Mouse (Mus musculus): ENCODE data around the gene Syn2. TPM values are rescaled to one million over a fixed set of nuclear protein-coding genes. Genes with fewer than 3 reads are reported as not detected.

The Syn2 gene
- polyA plus RNA-seq, 1 experiment from 2014 or later: 8.2 TPM

GRCm38 (mm10) chr6:115312780-115313179, 178.1 kb downstream of the Syn2 start:
- no peaks in the 10 kb centered on the region for H3K4me1 ChIP-seq (ENCODE audit: control insufficient read depth, insufficient read depth, low read length)
- H3K27ac ChIP-seq (ENCODE audit: low read depth, low read length): no peak overlapping the region
- H3K4me2 ChIP-seq (ENCODE audit: low read depth): no peak overlapping the region
- no peaks in the 10 kb centered on the region for H3K36me3 ChIP-seq (ENCODE audit: control insufficient read depth, insufficient read depth, low read length)
- H3K9ac ChIP-seq (ENCODE audit: low read length): no peak overlapping the region
- no peaks in the 10 kb centered on the region for H3K27me3 ChIP-seq (ENCODE audit: control insufficient read depth, insufficient read depth, low read length)
- DNase-seq (ENCODE audit: low spot score): no peak
- H3K9me3 ChIP-seq (ENCODE audit: control insufficient read depth, low read length): no peaks in the 10 kb centered on the region
- 76% methylated on average over 12 of the region's 12 CpGs for WGBS
- no peak overlapping the region for H3K4me3 ChIP-seq (ENCODE audit: low read depth, low read length)
- no peak for ATAC-seq (ENCODE audit: insufficient read depth, low FRiP score, low TSS enrichment)

GRCm38 (mm10) chr6:115313235-115313738, 178.6 kb downstream of the Syn2 start:
- 81% methylated on average over 9 of the region's 9 CpGs for WGBS
- Histone ChIP-seq H3K4me1 (ENCODE audit: control insufficient read depth, insufficient read depth, low read length) (no peaks in the 10 kb centered on the region), H3K4me3 (ENCODE audit: low read depth, low read length) (no peak overlapping the region), H3K9ac (ENCODE audit: low read length) (no peak overlapping the region), H3K4me2 (ENCODE audit: low read depth) (no peak overlapping the region), H3K27me3 (ENCODE audit: control insufficient read depth, insufficient read depth, low read length) (no peaks in the 10 kb centered on the region), H3K36me3 (ENCODE audit: control insufficient read depth, insufficient read depth, low read length) (no peaks in the 10 kb centered on the region), H3K27ac (ENCODE audit: low read depth, low read length) (no peak overlapping the region), H3K9me3 (ENCODE audit: control insufficient read depth, low read length) (no peaks in the 10 kb centered on the region)
- ATAC-seq (ENCODE audit: insufficient read depth, low FRiP score, low TSS enrichment) (no peak), DNase-seq (ENCODE audit: low spot score) (no peak)

DNA sequence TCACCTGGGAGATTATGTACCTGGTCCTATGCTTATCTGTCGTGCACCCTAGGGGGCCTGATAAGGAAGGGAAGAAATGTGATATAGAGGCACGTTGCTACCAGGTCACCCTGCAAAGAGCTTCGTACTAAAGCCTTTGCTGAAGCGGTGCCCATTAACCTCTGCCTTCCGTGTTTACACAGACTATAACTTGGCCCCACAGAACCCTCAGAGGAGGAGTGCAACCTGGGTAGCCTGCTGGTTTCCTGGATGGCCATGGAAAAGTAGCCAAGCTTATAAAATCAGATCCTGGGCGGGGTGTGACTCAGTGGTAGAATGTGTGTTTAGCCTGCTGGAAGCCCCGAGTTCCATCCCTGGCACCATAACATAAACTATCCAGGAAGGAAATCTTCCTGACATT, 179.2 kb downstream of the Syn2 start:
- Histone ChIP-seq H3K36me3 (ENCODE audit: control insufficient read depth, insufficient read depth, low read length) (no peaks in the 10 kb centered on the region), H3K9ac (ENCODE audit: low read length) (no peak overlapping the region), H3K27me3 (ENCODE audit: control insufficient read depth, insufficient read depth, low read length) (no peaks in the 10 kb centered on the region), H3K4me3 (ENCODE audit: low read depth, low read length) (no peak overlapping the region), H3K9me3 (ENCODE audit: control insufficient read depth, low read length) (no peaks in the 10 kb centered on the region), H3K4me2 (ENCODE audit: low read depth) (no peak overlapping the region), H3K4me1 (ENCODE audit: control insufficient read depth, insufficient read depth, low read length) (no peaks in the 10 kb centered on the region), H3K27ac (ENCODE audit: low read depth, low read length) (no peak overlapping the region)
- WGBS: 75% methylated on average over 7 of the region's 7 CpGs
- DNase-seq (ENCODE audit: low spot score) (no peak), ATAC-seq (ENCODE audit: insufficient read depth, low FRiP score, low TSS enrichment) (no peak)

DNA sequence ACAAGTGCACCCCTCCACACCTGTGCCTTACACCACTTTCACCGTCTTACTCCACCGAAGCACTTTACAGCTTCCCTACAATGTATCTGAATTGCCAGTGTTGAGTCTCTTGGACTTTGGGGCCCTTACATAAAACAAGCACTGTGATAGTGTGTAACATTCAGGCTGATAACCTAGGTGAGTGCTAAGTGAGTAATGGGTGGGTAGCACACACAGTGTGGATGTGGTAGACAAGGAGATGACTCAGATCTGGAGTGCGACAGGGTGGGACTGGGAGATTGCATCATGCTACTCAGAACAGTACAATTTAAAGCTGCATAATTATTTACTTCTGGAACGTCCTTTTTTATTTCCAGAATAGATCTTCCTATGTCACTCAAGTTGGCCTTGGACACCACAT, 181.1 kb downstream of the Syn2 start:
- no peaks in the 10 kb centered on the region for H3K36me3 ChIP-seq (ENCODE audit: control insufficient read depth, insufficient read depth, low read length)
- no peak overlapping the region for H3K9ac ChIP-seq (ENCODE audit: low read length)
- no peak for ATAC-seq (ENCODE audit: insufficient read depth, low FRiP score, low TSS enrichment)
- no peak overlapping the region for H3K4me3 ChIP-seq (ENCODE audit: low read depth, low read length)
- no peak overlapping the region for H3K27ac ChIP-seq (ENCODE audit: low read depth, low read length)
- no peak overlapping the region for H3K4me2 ChIP-seq (ENCODE audit: low read depth)
- DNase-seq (ENCODE audit: low spot score): no peak
- H3K4me1 ChIP-seq (ENCODE audit: control insufficient read depth, insufficient read depth, low read length): no peaks in the 10 kb centered on the region
- H3K9me3 ChIP-seq (ENCODE audit: control insufficient read depth, low read length): no peaks in the 10 kb centered on the region
- no peaks in the 10 kb centered on the region for H3K27me3 ChIP-seq (ENCODE audit: control insufficient read depth, insufficient read depth, low read length)
- WGBS: 90% methylated on average over 4 of the region's 4 CpGs

GRCm38 (mm10) chr6:115316811-115317221, 182.1 kb downstream of the Syn2 start:
- DNase-seq (ENCODE audit: low spot score) (no peak), ATAC-seq (ENCODE audit: insufficient read depth, low FRiP score, low TSS enrichment) (no peak)
- Histone ChIP-seq H3K9me3 (ENCODE audit: control insufficient read depth, low read length) (no peaks in the 10 kb centered on the region), H3K9ac (ENCODE audit: low read length) (no peak overlapping the region), H3K27ac (ENCODE audit: low read depth, low read length) (no peak overlapping the region), H3K4me3 (ENCODE audit: low read depth, low read length) (no peak overlapping the region), H3K4me2 (ENCODE audit: low read depth) (no peak overlapping the region), H3K4me1 (ENCODE audit: control insufficient read depth, insufficient read depth, low read length) (no peaks in the 10 kb centered on the region), H3K36me3 (ENCODE audit: control insufficient read depth, insufficient read depth, low read length) (no peaks in the 10 kb centered on the region), H3K27me3 (ENCODE audit: control insufficient read depth, insufficient read depth, low read length) (no peaks in the 10 kb centered on the region)
- 90% methylated on average over 11 of the region's 11 CpGs for WGBS

GRCm38 (mm10) chr6:115318811-115319210, 184.1 kb downstream of the Syn2 start:
- ATAC-seq (ENCODE audit: insufficient read depth, low FRiP score, low TSS enrichment) (no peak), DNase-seq (ENCODE audit: low spot score) (no peak)
- H3K27ac ChIP-seq (ENCODE audit: low read depth, low read length): no peak overlapping the region
- H3K4me1 ChIP-seq (ENCODE audit: control insufficient read depth, insufficient read depth, low read length): no peaks in the 10 kb centered on the region
- WGBS: 87% methylated on average over 6 of the region's 6 CpGs
- no peaks in the 10 kb centered on the region for H3K27me3 ChIP-seq (ENCODE audit: control insufficient read depth, insufficient read depth, low read length)
- no peak overlapping the region for H3K4me3 ChIP-seq (ENCODE audit: low read depth, low read length)
- H3K9me3 ChIP-seq (ENCODE audit: control insufficient read depth, low read length): no peaks in the 10 kb centered on the region
- no peak overlapping the region for H3K4me2 ChIP-seq (ENCODE audit: low read depth)
- H3K36me3 ChIP-seq (ENCODE audit: control insufficient read depth, insufficient read depth, low read length): no peaks in the 10 kb centered on the region
- H3K9ac ChIP-seq (ENCODE audit: low read length): no peak overlapping the region

DNA sequence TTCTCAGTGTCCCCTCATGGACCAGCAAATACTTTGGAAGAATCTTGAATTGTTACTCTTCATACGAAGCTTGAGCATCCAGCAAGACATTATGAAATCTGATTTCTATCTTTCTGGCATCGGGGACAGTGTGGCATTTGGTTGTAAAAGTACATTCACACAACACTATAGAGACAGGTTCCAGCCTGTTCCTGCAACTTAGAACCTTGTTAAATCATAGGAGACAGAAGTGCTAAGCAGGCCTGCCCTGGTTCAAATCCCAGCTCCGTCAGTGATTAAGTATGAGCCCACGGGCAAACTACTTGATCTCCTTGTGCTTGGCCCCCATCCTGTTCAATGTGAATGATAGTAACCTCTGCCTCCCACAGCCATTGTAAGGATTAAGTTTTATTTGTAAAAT, 185.0 kb downstream of the Syn2 start:
- Histone ChIP-seq H3K4me1 (ENCODE audit: control insufficient read depth, insufficient read depth, low read length) (no peaks in the 10 kb centered on the region), H3K4me3 (ENCODE audit: low read depth, low read length) (no peak overlapping the region), H3K27ac (ENCODE audit: low read depth, low read length) (no peak overlapping the region), H3K27me3 (ENCODE audit: control insufficient read depth, insufficient read depth, low read length) (no peaks in the 10 kb centered on the region), H3K36me3 (ENCODE audit: control insufficient read depth, insufficient read depth, low read length) (no peaks in the 10 kb centered on the region), H3K9ac (ENCODE audit: low read length) (no peak overlapping the region), H3K4me2 (ENCODE audit: low read depth) (no peak overlapping the region), H3K9me3 (ENCODE audit: control insufficient read depth, low read length) (no peaks in the 10 kb centered on the region)
- 89% methylated on average over 4 of the region's 4 CpGs for WGBS
- no peak for ATAC-seq (ENCODE audit: insufficient read depth, low FRiP score, low TSS enrichment)
- no peak for DNase-seq (ENCODE audit: low spot score)

DNA sequence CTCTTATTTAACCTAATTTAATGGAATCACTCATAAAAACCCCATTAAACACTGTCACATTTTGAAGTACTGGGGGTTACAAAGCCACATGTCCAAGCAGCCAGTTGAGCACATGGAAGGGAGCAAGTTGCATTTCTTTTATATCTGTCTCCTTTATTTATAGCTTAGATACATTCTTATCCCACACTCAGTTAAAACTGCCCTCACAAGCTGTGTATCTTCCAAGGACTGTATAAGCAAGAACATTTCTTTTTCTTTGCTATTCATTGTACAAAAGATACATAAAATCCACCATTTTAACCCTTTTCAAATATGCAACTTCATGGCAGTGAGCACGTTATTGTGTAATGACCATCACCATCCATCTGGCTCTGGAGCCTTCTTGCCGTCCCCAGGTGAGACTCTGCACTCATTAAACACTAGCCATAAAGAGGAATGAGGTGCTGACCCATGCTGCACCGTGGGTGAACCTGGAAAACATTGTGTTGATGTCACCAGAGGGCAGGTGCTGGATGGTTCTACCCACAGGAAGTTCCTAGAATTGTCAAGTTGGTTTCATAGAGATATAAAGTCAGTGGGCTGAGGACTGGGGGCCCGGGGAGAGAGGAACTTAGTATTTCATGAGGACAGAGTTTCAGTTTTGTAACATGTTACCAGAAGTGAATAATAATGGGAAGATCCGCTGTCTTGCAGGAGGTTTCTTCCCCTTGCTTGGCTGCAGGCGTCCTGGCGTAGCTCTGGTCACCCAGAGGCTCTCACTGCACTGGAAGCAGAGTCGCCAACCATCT, 186.4 kb downstream of the Syn2 start:
- ATAC-seq (ENCODE audit: insufficient read depth, low FRiP score, low TSS enrichment): no peak
- Histone ChIP-seq H3K9ac (ENCODE audit: low read length) (no peak overlapping the region), H3K36me3 (ENCODE audit: control insufficient read depth, insufficient read depth, low read length) (no peaks in the 10 kb centered on the region), H3K4me3 (ENCODE audit: low read depth, low read length) (no peak overlapping the region), H3K27ac (ENCODE audit: low read depth, low read length) (no peak overlapping the region), H3K27me3 (ENCODE audit: control insufficient read depth, insufficient read depth, low read length) (no peaks in the 10 kb centered on the region), H3K9me3 (ENCODE audit: control insufficient read depth, low read length) (no peaks in the 10 kb centered on the region), H3K4me1 (ENCODE audit: control insufficient read depth, insufficient read depth, low read length) (no peaks in the 10 kb centered on the region), H3K4me2 (ENCODE audit: low read depth) (no peak overlapping the region)
- WGBS: 85% methylated on average over 8 of the region's 8 CpGs
- no peak for DNase-seq (ENCODE audit: low spot score)

DNA sequence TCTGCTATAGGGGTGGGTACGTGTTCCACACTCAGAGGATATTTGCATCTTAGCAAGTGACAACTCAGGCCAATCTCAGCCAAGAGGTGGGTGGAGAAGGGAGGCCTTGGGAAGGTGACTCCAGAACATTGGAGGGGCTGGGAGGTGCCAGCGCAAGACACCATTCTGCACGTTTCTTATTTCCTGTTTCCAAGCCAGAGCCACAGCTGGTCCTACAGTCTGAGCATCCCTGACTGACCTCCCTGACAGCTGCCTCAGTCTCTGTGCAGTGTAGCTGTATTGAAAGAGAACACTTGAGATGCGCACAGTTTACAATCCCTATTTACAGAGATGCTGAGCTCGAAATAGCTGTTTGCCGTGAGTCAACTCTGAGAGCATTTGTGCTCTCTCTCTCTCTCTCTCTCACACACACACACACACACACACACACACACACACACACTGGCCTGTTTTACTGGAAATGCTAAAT, 187.2 kb downstream of the Syn2 start:
- DNase-seq (ENCODE audit: low spot score) (no peak), ATAC-seq (ENCODE audit: insufficient read depth, low FRiP score, low TSS enrichment) (no peak)
- Histone ChIP-seq H3K36me3 (ENCODE audit: control insufficient read depth, insufficient read depth, low read length) (no peaks in the 10 kb centered on the region), H3K9me3 (ENCODE audit: control insufficient read depth, low read length) (no peaks in the 10 kb centered on the region), H3K4me3 (ENCODE audit: low read depth, low read length) (no peak overlapping the region), H3K4me2 (ENCODE audit: low read depth) (no peak overlapping the region), H3K27ac (ENCODE audit: low read depth, low read length) (no peak overlapping the region), H3K9ac (ENCODE audit: low read length) (no peak overlapping the region), H3K4me1 (ENCODE audit: control insufficient read depth, insufficient read depth, low read length) (no peaks in the 10 kb centered on the region), H3K27me3 (ENCODE audit: control insufficient read depth, insufficient read depth, low read length) (no peaks in the 10 kb centered on the region)
- 69% methylated on average over 6 of the region's 6 CpGs for WGBS
